Mouse (Mus musculus): ENCODE results near the gene Ccdc82. TPM values are rescaled to one million over a fixed set of nuclear protein-coding genes. Genes with fewer than 3 reads are reported as not detected.

Ccdc82 gene
- 11.4 and 13.3 TPM in 2 replicates for polyA plus RNA-seq (2015; fragmentation: Nextera tagmentation; extraction: Ambion mirVana)

DNA sequence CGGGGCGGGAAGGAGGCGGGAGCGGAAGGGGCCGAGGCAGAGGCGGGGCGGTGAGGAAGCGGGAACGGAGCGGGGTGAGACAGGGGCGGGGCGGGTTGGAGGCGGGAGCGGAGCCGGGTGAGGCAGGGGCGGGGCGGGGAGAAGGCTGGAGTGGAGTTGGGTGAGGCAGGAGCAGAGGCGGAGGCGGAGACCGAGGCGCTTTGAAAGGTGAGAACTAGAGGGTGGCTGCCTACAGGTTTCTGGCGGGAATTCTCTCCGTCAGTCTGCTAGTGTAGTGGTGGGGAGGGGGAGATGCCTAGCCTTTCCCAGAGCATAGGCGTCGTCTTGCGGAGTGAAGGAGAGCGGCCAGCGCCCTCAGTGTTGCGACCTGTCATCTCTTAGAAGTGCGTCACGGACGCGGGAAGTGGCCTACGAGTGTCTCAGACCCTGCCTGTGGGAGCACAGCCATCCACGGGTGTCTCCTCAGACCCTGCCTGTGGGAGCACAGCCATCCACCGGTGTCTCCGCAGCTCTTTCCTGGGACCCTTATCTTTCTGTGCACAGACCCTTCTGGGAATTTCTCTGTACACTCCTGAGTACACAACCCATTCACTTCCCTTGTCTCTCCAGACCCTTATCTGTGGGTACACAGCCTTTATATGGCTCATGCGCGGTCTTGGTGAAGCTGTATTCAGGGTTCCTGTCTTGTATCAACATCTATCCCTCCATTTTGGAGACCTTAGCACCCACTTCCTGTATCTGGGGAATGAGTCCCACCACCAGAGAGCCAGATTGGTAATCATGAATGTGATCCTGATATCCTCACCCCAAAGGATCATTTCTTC, at the start of gene Ccdc82:
TSS of gene Ccdc82 (plus strand) at position 141 of the 824 bp plus-strand sequence.
- H3K4me3 ChIP-seq = peak within 1 kb of the TSS; percentile 69
- ATAC-seq (ENCODE audit: borderline replicate concordance, extremely low read depth, low FRiP score, low TSS enrichment) = peak; percentile 100
- no peaks in the 10 kb centered on the region for H3K9me3 ChIP-seq
- WGBS = 2% methylated on average over 28 of the region's 39 CpGs
- no peaks in the 10 kb centered on the region for H3K27me3 ChIP-seq
- peak within 1 kb of the TSS; percentile 87 for H3K27ac ChIP-seq
- no peaks in the 10 kb centered on the region for H3K36me3 ChIP-seq
- H3K4me1 ChIP-seq = peaks cover 20% of the 10 kb centered on the region
- H3K4me2 ChIP-seq = peak within 1 kb of the TSS; percentile 90
- H3K9ac ChIP-seq = peak within 1 kb of the TSS; percentile 69

- Histone ChIP-seq H3K36me3 (no peaks in the 10 kb centered on the region), H3K27me3 (no peaks in the 10 kb centered on the region), H3K4me1 (no peaks in the 10 kb centered on the region), H3K9me3 (no peaks in the 10 kb centered on the region), H3K4me3 (no peak overlapping the region), H3K9ac (no peak overlapping the region), H3K4me2 (no peak overlapping the region), H3K27ac (no peak overlapping the region)
- ATAC-seq (ENCODE audit: borderline replicate concordance, extremely low read depth, low FRiP score, low TSS enrichment) = no peak
- WGBS = 16% methylated on average over 3 of the region's 3 CpGs
These were observed 46.7 kb upstream of the Ccdc82 start for GRCm38 (mm10) chr9:13200079-13200478.

DNA sequence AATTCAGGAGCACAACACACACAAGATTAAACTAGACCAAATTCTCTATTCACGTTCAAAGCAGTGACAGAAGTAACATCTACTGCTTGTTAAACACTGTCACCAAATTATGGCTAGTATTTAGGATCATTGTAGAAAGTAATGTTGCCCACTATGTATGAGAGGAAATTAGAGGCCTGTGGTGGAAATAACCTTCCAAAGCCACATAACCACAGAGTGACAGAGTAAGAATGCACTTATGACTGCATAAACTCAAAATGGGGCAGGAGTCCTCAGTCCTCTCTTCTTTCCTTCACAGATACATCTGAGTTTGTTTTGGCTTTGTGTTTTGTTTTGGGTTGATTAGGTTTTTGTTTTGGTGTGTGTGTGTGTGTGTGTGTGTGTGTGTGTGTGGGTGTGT, 43.6 kb upstream of the Ccdc82 start:
- Histone ChIP-seq H3K4me1 (no peaks in the 10 kb centered on the region), H3K27ac (no peak overlapping the region), H3K4me2 (no peak overlapping the region), H3K27me3 (no peaks in the 10 kb centered on the region), H3K36me3 (no peaks in the 10 kb centered on the region), H3K4me3 (no peak overlapping the region), H3K9ac (no peak overlapping the region), H3K9me3 (no peaks in the 10 kb centered on the region)
- 79% methylated on average over 1 of the region's 1 CpGs for WGBS
- ATAC-seq (ENCODE audit: borderline replicate concordance, extremely low read depth, low FRiP score, low TSS enrichment) = no peak

- Histone ChIP-seq H3K9me3 (no peaks in the 10 kb centered on the region), H3K4me3 (no peak overlapping the region), H3K27ac (no peak overlapping the region), H3K27me3 (no peaks in the 10 kb centered on the region), H3K4me2 (no peak overlapping the region), H3K4me1 (no peaks in the 10 kb centered on the region), H3K9ac (no peak overlapping the region), H3K36me3 (no peaks in the 10 kb centered on the region)
- WGBS = 64% methylated on average over 5 of the region's 5 CpGs
- no peak for ATAC-seq (ENCODE audit: borderline replicate concordance, extremely low read depth, low FRiP score, low TSS enrichment)
These were observed 43.1 kb upstream of the Ccdc82 start for GRCm38 (mm10) chr9:13203681-13204080.

DNA sequence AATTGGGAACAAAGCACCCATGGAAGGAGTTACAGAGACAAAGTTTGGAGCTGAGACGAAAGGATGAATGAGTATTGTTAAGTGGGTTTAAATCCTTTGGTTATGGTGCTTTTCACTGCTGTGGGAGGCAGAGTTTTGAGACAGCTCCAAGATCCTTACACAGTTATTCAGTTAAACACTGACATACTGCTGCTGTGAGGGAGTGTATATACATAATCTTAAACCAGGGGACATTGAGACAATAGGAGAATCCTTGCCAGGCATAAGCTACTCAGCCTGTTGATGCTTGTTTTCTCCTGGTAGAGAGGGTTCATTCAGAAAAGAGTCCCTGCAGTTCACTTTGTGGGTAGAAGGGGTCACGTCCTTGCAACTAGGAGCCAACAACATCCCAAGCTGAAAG, 40.4 kb upstream of the Ccdc82 start:
- Histone ChIP-seq H3K4me3 (no peak overlapping the region), H3K36me3 (no peaks in the 10 kb centered on the region), H3K27me3 (no peaks in the 10 kb centered on the region), H3K9me3 (no peaks in the 10 kb centered on the region), H3K27ac (no peak overlapping the region), H3K4me2 (no peak overlapping the region), H3K4me1 (no peaks in the 10 kb centered on the region), H3K9ac (no peak overlapping the region)
- ATAC-seq (ENCODE audit: borderline replicate concordance, extremely low read depth, low FRiP score, low TSS enrichment) = no peak
- 74% methylated on average over 2 of the region's 2 CpGs for WGBS

GRCm38 (mm10) chr9:13225872-13226271, 20.9 kb upstream of the Ccdc82 start:
- 86% methylated on average over 1 of the region's 1 CpGs for WGBS

GRCm38 (mm10) chr9:13230553-13230952, 16.2 kb upstream of the Ccdc82 start:
- no peak overlapping the region for H3K4me2 ChIP-seq
- ATAC-seq (ENCODE audit: borderline replicate concordance, extremely low read depth, low FRiP score, low TSS enrichment) = no peak

More at GRCm38 (mm10) chr9:13225872-13226271, 20.9 kb upstream of the Ccdc82 start:
- no peaks in the 10 kb centered on the region for H3K36me3 ChIP-seq
- no peak overlapping the region for H3K9ac ChIP-seq
- no peak overlapping the region for H3K27ac ChIP-seq
- H3K9me3 ChIP-seq = no peaks in the 10 kb centered on the region
- no peaks in the 10 kb centered on the region for H3K27me3 ChIP-seq
- no peak overlapping the region for H3K4me3 ChIP-seq
- H3K4me2 ChIP-seq = no peak overlapping the region
- H3K4me1 ChIP-seq = no peaks in the 10 kb centered on the region
- ATAC-seq (ENCODE audit: borderline replicate concordance, extremely low read depth, low FRiP score, low TSS enrichment) = no peak

GRCm38 (mm10) chr9:13231545-13232216, 15.1 kb upstream of the Ccdc82 start:
- Histone ChIP-seq H3K4me1 (no peaks in the 10 kb centered on the region), H3K4me3 (no peak overlapping the region), H3K36me3 (no peaks in the 10 kb centered on the region), H3K27me3 (no peaks in the 10 kb centered on the region), H3K9ac (no peak overlapping the region), H3K9me3 (no peaks in the 10 kb centered on the region), H3K27ac (no peak overlapping the region), H3K4me2 (no peak overlapping the region)
- 15% methylated on average over 5 of the region's 5 CpGs for WGBS
- ATAC-seq (ENCODE audit: borderline replicate concordance, extremely low read depth, low FRiP score, low TSS enrichment) = no peak

More at GRCm38 (mm10) chr9:13230553-13230952, 16.2 kb upstream of the Ccdc82 start:
- H3K27me3 ChIP-seq = no peaks in the 10 kb centered on the region
- H3K4me3 ChIP-seq = no peak overlapping the region
- no peaks in the 10 kb centered on the region for H3K36me3 ChIP-seq
- WGBS = 5% methylated on average over 4 of the region's 4 CpGs
- H3K9ac ChIP-seq = no peak overlapping the region
- H3K27ac ChIP-seq = no peak overlapping the region
- no peaks in the 10 kb centered on the region for H3K9me3 ChIP-seq
- H3K4me1 ChIP-seq = no peaks in the 10 kb centered on the region

DNA sequence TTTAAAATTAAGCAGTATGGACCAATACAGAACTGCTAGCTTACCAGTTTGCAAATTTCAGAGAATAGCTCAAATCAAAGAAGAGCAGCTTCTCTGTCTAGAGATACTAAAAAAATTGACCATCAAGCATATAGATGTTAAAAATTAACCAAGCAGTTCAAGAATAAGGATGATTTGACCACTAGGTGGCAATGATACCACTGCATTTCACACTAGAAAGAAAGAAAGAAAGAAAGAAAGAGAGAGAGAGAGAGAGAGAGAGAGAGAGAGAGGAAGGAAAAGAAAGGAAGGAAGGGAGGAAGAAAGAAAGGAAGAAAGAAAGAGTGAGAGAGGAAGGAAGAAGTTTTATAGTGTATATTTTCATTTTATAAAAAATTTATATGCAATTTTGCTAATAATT, 4.4 kb upstream of the Ccdc82 start:
- Histone ChIP-seq H3K9me3 (no peaks in the 10 kb centered on the region), H3K9ac (no peak overlapping the region), H3K4me3 (no peak overlapping the region), H3K4me1 (peaks cover 15% of the 10 kb centered on the region), H3K27ac (no peak overlapping the region), H3K36me3 (no peaks in the 10 kb centered on the region), H3K4me2 (no peak overlapping the region), H3K27me3 (no peaks in the 10 kb centered on the region)
- no peak for ATAC-seq (ENCODE audit: borderline replicate concordance, extremely low read depth, low FRiP score, low TSS enrichment)

DNA sequence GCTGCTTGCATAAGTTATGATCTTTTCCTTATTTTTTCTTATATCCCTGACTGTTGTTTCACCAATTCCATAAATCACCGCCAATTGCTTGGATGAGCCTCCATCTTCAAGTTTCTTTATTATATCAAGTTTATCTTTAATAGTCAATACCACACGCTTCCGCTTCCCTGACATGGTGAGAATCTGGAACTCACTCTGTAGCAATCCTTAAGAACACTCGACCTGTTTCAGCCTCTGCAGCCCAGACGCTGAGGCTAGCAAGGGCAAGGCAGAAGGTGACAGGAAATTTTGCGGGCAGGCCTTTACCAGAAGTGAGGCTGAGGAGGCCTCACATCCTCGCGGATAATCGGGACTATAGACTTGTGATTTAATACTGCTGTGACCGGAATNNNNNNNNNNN, 1.3 kb upstream of the Ccdc82 start, which contains the start of gene Jrkl:
TSS of gene Jrkl (minus strand) at position 349 of the 400 bp plus-strand sequence.
- 4% methylated on average over 10 of the region's 10 CpGs for WGBS
- H3K36me3 ChIP-seq = no peaks in the 10 kb centered on the region

DNA sequence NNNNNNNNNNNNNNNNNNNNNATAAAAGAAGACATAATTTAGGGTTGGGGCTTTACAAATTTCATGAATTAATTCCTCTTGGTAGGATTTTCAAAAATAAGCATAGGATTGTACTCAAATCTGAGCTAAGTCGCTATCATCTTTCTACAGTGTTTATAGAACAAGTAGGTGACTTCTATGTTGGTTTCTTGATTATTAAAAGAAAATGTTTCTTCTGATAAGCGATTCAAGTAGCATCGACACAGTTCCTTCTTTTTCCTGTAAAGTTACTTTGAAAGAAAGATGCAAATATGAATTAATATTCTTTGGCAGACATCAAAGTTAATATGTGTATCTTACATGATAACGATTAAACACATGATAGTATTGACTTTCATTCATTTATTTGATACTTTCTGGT, 1.3 kb downstream of the Ccdc82 start:
- Histone ChIP-seq H3K9ac (no peak overlapping the region), H3K4me1 (peaks cover 20% of the 10 kb centered on the region), H3K27ac (no peak overlapping the region), H3K4me3 (no peak overlapping the region), H3K9me3 (no peaks in the 10 kb centered on the region), H3K27me3 (no peaks in the 10 kb centered on the region), H3K36me3 (no peaks in the 10 kb centered on the region), H3K4me2 (no peak overlapping the region)
- ATAC-seq (ENCODE audit: borderline replicate concordance, extremely low read depth, low FRiP score, low TSS enrichment) = no peak
- WGBS = 88% methylated on average over 4 of the region's 4 CpGs

More for the DNA sequence above, 1.3 kb upstream of the Ccdc82 start, which contains the start of gene Jrkl:
- Histone ChIP-seq H3K4me2 (peak within 1 kb of the TSS; percentile 57), H3K27ac (peak within 1 kb of the TSS; percentile 74), H3K9me3 (no peaks in the 10 kb centered on the region), H3K4me1 (peaks cover 20% of the 10 kb centered on the region), H3K9ac (peak within 1 kb of the TSS; percentile 46), H3K27me3 (no peaks in the 10 kb centered on the region), H3K4me3 (peak within 1 kb of the TSS; percentile 49)
- ATAC-seq (ENCODE audit: borderline replicate concordance, extremely low read depth, low FRiP score, low TSS enrichment) = no peak

DNA sequence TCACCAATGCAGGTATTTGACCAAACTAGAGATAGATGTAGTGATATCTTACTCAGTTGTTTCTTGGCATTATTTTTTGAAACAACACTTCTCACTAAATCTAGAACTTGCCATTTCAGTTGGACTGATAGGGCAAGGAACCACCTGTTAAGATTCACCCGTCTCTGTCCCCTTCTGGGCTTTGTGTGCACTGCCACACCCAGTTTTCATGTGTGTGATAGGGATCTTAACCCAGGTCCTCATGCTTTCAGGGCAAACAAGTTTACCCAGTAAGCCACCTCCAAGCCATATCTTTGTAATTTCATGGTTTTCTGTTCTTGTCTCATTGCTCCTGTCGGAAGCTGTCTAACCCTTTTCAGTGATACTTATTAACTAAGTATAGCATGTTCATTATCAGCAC, 4.5 kb downstream of the Ccdc82 start:
- WGBS = 84% methylated on average over 2 of the region's 2 CpGs
- H3K4me2 ChIP-seq = no peak overlapping the region

More for the DNA sequence above, 4.5 kb downstream of the Ccdc82 start:
- no peak for ATAC-seq (ENCODE audit: borderline replicate concordance, extremely low read depth, low FRiP score, low TSS enrichment)
- Histone ChIP-seq H3K9me3 (no peaks in the 10 kb centered on the region), H3K4me1 (0 out of 2 replicates have a peak, but pooled peaks cover 5% of the 10 kb centered on the region), H3K27ac (no peak overlapping the region), H3K27me3 (no peaks in the 10 kb centered on the region), H3K9ac (no peak overlapping the region), H3K4me3 (no peak overlapping the region), H3K36me3 (no peaks in the 10 kb centered on the region)
